Mouse (Mus musculus): ENCODE results near the gene Rpl27. TPM values are rescaled to one million over a fixed set of nuclear protein-coding genes. Genes with fewer than 3 reads are reported as not detected.
"Not testable (repeated sequence)": the region's sequence is repeated elsewhere in the genome, so short reads cannot be mapped to it uniquely, and the experiment has no call there.

Rpl27 gene
- polyA plus RNA-seq, 1 experiment from 2014 or later: 204 TPM

DNA sequence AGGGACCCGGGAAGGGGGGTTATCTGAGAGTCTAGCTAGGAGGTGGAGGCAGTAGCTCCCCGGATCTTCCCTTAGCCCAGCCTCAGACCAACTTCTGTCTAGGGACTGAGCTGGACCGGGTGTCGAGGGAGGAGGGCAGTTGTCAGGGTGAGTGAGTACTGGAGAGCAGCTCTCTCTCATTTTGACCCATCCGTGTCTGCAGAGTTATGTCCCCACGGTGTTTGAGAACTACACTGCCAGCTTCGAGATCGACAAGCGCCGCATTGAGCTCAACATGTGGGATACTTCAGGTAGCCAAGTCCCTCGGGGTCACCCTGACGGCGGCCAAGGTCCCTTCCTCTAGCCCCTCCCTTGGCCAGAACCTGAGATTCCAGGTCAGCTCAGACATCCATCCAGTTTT, 26.6 kb downstream of the Rpl27 start:
- Histone ChIP-seq H3K9ac (ENCODE audit: low read depth, low read length) (peak overlapping the region; percentile 89), H3K9me3 (ENCODE audit: control insufficient read depth, low read length) (no peaks in the 10 kb centered on the region), H3K27ac (ENCODE audit: low read depth, low read length) (peak overlapping the region; percentile 88), H3K4me2 (ENCODE audit: low read length) (peak overlapping the region; percentile 86), H3K36me3 (ENCODE audit: control insufficient read depth, insufficient read depth, low read length) (no peaks in the 10 kb centered on the region; the same call in 1 of the 2 replicates), H3K27me3 (replicated peaks; ENCODE audit: control insufficient read depth, insufficient read depth, low read length) (no peaks in the 10 kb centered on the region), H3K4me3 (ENCODE audit: low read length) (peak overlapping the region; percentile 86), H3K4me1 (ENCODE audit: control insufficient read depth, insufficient read depth, low read depth, low read length) (peaks cover 30% of the 10 kb centered on the region)
- no peak for ATAC-seq
- WGBS: 3% methylated on average over 13 of the region's 13 CpGs

- no peaks in the 10 kb centered on the region for H3K9me3 ChIP-seq (ENCODE audit: control insufficient read depth, low read length)
- H3K4me2 ChIP-seq (ENCODE audit: low read length): peak overlapping the region; percentile 86
- peaks cover 25% of the 10 kb centered on the region for H3K4me1 ChIP-seq (ENCODE audit: control insufficient read depth, insufficient read depth, low read depth, low read length)
- WGBS: 52% methylated on average over 4 of the region's 4 CpGs
- no peak overlapping the region for H3K27ac ChIP-seq (ENCODE audit: low read depth, low read length)
- H3K4me3 ChIP-seq (ENCODE audit: low read length): peak overlapping the region; percentile 86
- H3K27me3 ChIP-seq (replicated peaks; ENCODE audit: control insufficient read depth, insufficient read depth, low read length): no peaks in the 10 kb centered on the region
- ATAC-seq: no peak
- H3K36me3 ChIP-seq (ENCODE audit: control insufficient read depth, insufficient read depth, low read length): no peaks in the 10 kb centered on the region; the same call in 1 of the 2 replicates
- peak overlapping the region; percentile 89 for H3K9ac ChIP-seq (ENCODE audit: low read depth, low read length)
Measured at GRCm38 (mm10) chr11:101469155-101469554, 27.1 kb downstream of the Rpl27 start.

DNA sequence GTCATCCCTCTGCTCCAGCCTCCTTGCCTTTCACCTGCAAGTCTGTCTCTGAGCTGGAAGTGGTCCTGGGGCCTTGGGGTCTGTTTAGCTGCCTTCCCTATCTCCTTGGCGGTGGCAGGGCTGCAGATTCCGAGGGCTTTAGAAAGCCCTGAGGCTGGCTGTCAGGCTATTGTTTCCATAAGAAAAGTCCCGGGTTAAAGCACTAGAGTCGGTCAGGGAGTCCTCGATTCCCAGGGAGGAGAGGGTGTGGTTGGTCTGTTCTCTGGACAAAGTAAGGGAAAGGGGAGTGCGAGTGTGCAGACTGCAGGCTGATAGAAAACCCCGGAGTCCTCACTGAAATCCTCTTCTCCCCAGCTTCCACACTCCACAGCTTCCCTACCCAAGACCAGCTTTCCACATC, 28.1 kb downstream of the Rpl27 start:
- Histone ChIP-seq H3K36me3 (ENCODE audit: control insufficient read depth, insufficient read depth, low read length) (no peaks in the 10 kb centered on the region; the same call in 1 of the 2 replicates), H3K9ac (ENCODE audit: low read depth, low read length) (peak overlapping the region; percentile 23; the same call in 1 of the 2 replicates), H3K27ac (ENCODE audit: low read depth, low read length) (no peak overlapping the region), H3K4me2 (ENCODE audit: low read length) (peak overlapping the region; percentile 21), H3K4me3 (ENCODE audit: low read length) (no peak overlapping the region), H3K4me1 (ENCODE audit: control insufficient read depth, insufficient read depth, low read depth, low read length) (peaks cover 22% of the 10 kb centered on the region), H3K9me3 (ENCODE audit: control insufficient read depth, low read length) (no peaks in the 10 kb centered on the region), H3K27me3 (replicated peaks; ENCODE audit: control insufficient read depth, insufficient read depth, low read length) (no peaks in the 10 kb centered on the region)
- ATAC-seq: no peak
- 23% methylated on average over 7 of the region's 7 CpGs for WGBS

- Histone ChIP-seq H3K36me3 (ENCODE audit: control insufficient read depth, insufficient read depth, low read length) (no peaks in the 10 kb centered on the region; the same call in 1 of the 2 replicates), H3K4me2 (ENCODE audit: low read length) (no peak overlapping the region), H3K4me3 (ENCODE audit: low read length) (no peak overlapping the region), H3K4me1 (ENCODE audit: control insufficient read depth, insufficient read depth, low read depth, low read length) (peaks cover 17% of the 10 kb centered on the region), H3K9ac (ENCODE audit: low read depth, low read length) (no peak overlapping the region), H3K27me3 (replicated peaks; ENCODE audit: control insufficient read depth, insufficient read depth, low read length) (no peaks in the 10 kb centered on the region), H3K9me3 (ENCODE audit: control insufficient read depth, low read length) (no peaks in the 10 kb centered on the region), H3K27ac (ENCODE audit: low read depth, low read length) (0 out of 2 replicates have a peak overlapping the region, but pooled peaks have one; percentile 34)
- 41% methylated on average over 3 of the region's 3 CpGs for WGBS
- no peak for ATAC-seq
Measured at GRCm38 (mm10) chr11:101471926-101472325, 29.8 kb downstream of the Rpl27 start.

DNA sequence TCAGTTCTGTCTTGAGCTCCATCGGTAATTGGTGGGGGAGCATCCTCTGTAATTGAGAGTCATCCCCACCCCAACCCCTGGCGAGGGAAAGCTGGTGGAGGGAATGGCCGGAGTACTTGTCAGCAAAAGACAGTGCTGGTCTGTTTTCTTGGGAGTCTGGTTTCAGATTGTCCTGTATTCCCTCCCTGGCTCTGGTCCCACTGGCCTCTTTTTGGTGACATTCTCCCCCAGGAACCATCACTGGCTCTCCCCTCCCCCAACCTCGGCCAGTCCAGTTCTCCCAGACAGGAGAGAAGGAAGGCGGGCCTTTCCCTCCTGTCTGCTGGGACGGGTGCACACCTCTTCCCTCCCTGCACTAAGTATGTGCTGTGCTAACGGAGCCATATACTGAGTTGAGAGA, 30.2 kb downstream of the Rpl27 start:
- H3K36me3 ChIP-seq (ENCODE audit: control insufficient read depth, insufficient read depth, low read length): no peaks in the 10 kb centered on the region; the same call in 1 of the 2 replicates
- no peak overlapping the region for H3K4me2 ChIP-seq (ENCODE audit: low read length)
- WGBS: 48% methylated on average over 7 of the region's 7 CpGs
- H3K4me1 ChIP-seq (ENCODE audit: control insufficient read depth, insufficient read depth, low read depth, low read length): peaks cover 16% of the 10 kb centered on the region
- H3K27ac ChIP-seq (ENCODE audit: low read depth, low read length): no peak overlapping the region
- H3K4me3 ChIP-seq (ENCODE audit: low read length): no peak overlapping the region
- ATAC-seq: no peak
- H3K9me3 ChIP-seq (ENCODE audit: control insufficient read depth, low read length): no peaks in the 10 kb centered on the region
- H3K27me3 ChIP-seq (replicated peaks; ENCODE audit: control insufficient read depth, insufficient read depth, low read length): no peaks in the 10 kb centered on the region
- no peak overlapping the region for H3K9ac ChIP-seq (ENCODE audit: low read depth, low read length)

DNA sequence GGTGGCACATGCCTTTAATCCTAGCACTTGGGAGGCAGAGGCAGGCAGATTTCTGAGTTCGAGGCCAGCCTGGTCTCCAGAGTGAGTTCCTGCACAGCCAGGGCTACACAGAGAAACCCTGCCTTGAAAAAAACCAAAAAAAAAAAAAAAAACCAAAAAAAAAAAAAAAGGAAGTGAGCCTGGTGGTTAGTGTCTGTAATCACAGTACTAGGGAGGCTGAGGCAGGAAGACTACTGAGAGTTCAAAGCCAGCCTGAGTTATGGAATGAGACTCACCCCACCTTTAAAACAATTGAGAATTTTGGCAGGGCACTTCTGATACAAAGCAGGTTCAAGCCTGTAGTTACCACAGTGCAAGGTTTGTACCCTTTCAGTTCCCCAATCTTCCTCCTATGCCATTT, 31.6 kb downstream of the Rpl27 start:
- not testable (repeated sequence) for H3K9ac ChIP-seq (ENCODE audit: low read depth, low read length); H3K4me3 ChIP-seq (ENCODE audit: low read length); H3K9me3 ChIP-seq (ENCODE audit: control insufficient read depth, low read length); H3K36me3 ChIP-seq (ENCODE audit: control insufficient read depth, insufficient read depth, low read length); H3K27ac ChIP-seq (ENCODE audit: low read depth, low read length); ATAC-seq; H3K27me3 ChIP-seq (replicated peaks; ENCODE audit: control insufficient read depth, insufficient read depth, low read length); H3K4me2 ChIP-seq (ENCODE audit: low read length)
- 81% methylated on average over 1 of the region's 1 CpGs for WGBS
- H3K4me1 ChIP-seq (ENCODE audit: control insufficient read depth, insufficient read depth, low read depth, low read length): peaks cover 21% of the 10 kb centered on the region

- H3K27ac ChIP-seq (ENCODE audit: low read depth, low read length): no peak overlapping the region
- no peaks in the 10 kb centered on the region; the same call in 1 of the 2 replicates for H3K36me3 ChIP-seq (ENCODE audit: control insufficient read depth, insufficient read depth, low read length)
- no peaks in the 10 kb centered on the region for H3K27me3 ChIP-seq (replicated peaks; ENCODE audit: control insufficient read depth, insufficient read depth, low read length)
- WGBS: 43% methylated on average over 5 of the region's 5 CpGs
- H3K9me3 ChIP-seq (ENCODE audit: control insufficient read depth, low read length): no peaks in the 10 kb centered on the region
- H3K4me1 ChIP-seq (ENCODE audit: control insufficient read depth, insufficient read depth, low read depth, low read length): peaks cover 16% of the 10 kb centered on the region
- H3K4me3 ChIP-seq (ENCODE audit: low read length): no peak overlapping the region
- no peak overlapping the region for H3K9ac ChIP-seq (ENCODE audit: low read depth, low read length)
- ATAC-seq: no peak
- no peak overlapping the region for H3K4me2 ChIP-seq (ENCODE audit: low read length)
Measured at GRCm38 (mm10) chr11:101474298-101474697, 32.2 kb downstream of the Rpl27 start.

DNA sequence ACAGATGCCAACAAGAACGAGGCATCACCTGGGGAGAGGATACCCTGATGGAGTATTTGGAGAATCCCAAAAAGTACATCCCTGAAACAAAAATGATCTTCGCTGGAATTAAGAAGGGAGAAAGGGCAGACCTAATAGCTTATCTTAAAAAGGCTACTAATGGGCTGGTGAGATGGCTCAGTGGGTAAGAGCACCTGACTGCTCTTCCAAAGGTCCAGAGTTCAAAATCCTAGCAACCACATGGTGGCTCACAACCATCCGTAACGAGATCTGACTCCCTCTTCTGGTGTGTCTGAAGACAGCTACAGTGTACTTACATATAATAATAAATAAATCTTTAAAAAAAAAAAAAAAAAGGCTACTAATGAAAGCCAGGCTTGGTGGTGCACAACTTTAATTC, 34.3 kb downstream of the Rpl27 start:
- WGBS: 83% methylated on average over 4 of the region's 4 CpGs

GRCm38 (mm10) chr11:101477194-101477551, 35.1 kb downstream of the Rpl27 start:
- Histone ChIP-seq H3K27me3 (replicated peaks; ENCODE audit: control insufficient read depth, insufficient read depth, low read length) (no peaks in the 10 kb centered on the region), H3K9ac (ENCODE audit: low read depth, low read length) (no peak overlapping the region), H3K36me3 (ENCODE audit: control insufficient read depth, insufficient read depth, low read length) (no peaks in the 10 kb centered on the region), H3K4me1 (ENCODE audit: control insufficient read depth, insufficient read depth, low read depth, low read length) (peaks cover 14% of the 10 kb centered on the region), H3K27ac (ENCODE audit: low read depth, low read length) (peak overlapping the region; percentile 75), H3K9me3 (ENCODE audit: control insufficient read depth, low read length) (no peaks in the 10 kb centered on the region), H3K4me3 (ENCODE audit: low read length) (no peak overlapping the region), H3K4me2 (ENCODE audit: low read length) (0 out of 2 replicates have a peak overlapping the region, but pooled peaks have one; percentile 3)
- 9% methylated on average over 4 of the region's 4 CpGs for WGBS
- ATAC-seq: peak; percentile 72

More for the DNA sequence above, 34.3 kb downstream of the Rpl27 start:
- H3K27me3 ChIP-seq (replicated peaks; ENCODE audit: control insufficient read depth, insufficient read depth, low read length); H3K9me3 ChIP-seq (ENCODE audit: control insufficient read depth, low read length); H3K9ac ChIP-seq (ENCODE audit: low read depth, low read length); H3K36me3 ChIP-seq (ENCODE audit: control insufficient read depth, insufficient read depth, low read length); ATAC-seq; H3K27ac ChIP-seq (ENCODE audit: low read depth, low read length); H3K4me2 ChIP-seq (ENCODE audit: low read length); H3K4me3 ChIP-seq (ENCODE audit: low read length): not testable (repeated sequence)
- H3K4me1 ChIP-seq (ENCODE audit: control insufficient read depth, insufficient read depth, low read depth, low read length): peaks cover 14% of the 10 kb centered on the region

Measured in hindbrain, embryonic 16.5 days (tissue).